Mouse (Mus musculus) right cerebral cortex, postnatal 14 days (tissue): ENCODE results near the gene Slc9c1.
A peak's percentile ranks its signal among the peaks of the same experiment; 100 is the strongest.

Experiments used
- DNase-seq: peaks from one replicate; pipeline ENCODE4 v3.0.0; 2022

The Slc9c1 gene

GRCm38 (mm10) chr16:45629497-45630105, 94.5 kb downstream of the Slc9c1 start:
- DNase-seq, result no peak

GRCm38 (mm10) chr16:45630347-45630960, 95.3 kb downstream of the Slc9c1 start:
- DNase-seq, result peak; percentile 68

- no peak for DNase-seq
Observed at GRCm38 (mm10) chr16:45632420-45632819, 97.3 kb downstream of the Slc9c1 start.

GRCm38 (mm10) chr16:45635826-45636225, 100.7 kb downstream of the Slc9c1 start:
- no peak for DNase-seq

DNA sequence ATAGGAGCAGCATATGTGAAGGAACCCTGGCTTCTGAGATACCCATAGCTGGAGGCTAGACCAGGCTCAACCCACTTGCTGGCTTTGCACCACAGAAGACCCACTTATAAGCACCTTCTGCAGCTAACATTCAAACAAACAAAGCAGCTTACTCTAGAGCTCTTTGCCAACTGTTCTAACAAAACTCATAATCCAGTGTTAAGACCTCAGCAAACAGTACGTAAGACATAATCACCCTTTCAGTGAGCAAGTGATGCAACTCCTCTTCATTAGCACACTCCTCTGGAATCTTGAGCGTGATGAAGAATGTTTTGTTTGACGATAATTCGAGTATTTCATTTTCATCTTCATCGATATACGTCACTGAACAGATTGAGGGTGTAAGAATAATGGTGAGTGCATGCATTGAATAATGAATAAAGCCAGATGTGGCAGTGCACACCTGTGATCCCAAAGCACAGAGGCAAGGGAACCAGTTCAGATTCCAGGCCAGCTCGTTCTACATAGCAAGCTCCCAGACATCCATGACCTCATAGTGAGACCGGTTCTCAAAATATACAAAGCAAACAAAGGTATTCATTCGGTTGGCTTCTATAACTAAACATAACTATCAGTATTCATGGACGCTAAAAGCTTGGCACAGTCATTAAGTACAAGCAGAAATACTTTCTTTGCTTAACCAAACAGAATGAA, 105.1 kb downstream of the Slc9c1 start:
- no peak for DNase-seq

DNA sequence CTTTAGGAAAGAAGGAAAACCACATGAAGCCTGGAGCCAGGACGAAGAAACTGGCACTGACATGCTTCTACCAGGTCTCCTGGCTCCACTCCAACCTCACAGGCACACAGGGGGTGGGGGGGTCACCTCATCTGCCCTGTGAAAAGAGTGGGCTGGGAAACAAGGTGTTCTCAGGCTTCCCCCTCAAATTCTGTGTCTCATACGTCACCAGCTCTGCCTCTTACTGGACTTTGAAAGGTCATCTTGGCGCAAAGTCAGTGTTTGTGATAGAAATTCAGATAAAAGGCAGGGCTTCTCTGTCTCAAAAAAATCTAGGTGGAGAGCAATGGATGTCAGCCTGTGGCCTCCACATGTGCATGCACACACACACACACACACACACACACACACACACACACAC, 106.2 kb downstream of the Slc9c1 start:
- no peak for DNase-seq

- DNase-seq, result no peak
Observed at GRCm38 (mm10) chr16:45643944-45644343, 108.8 kb downstream of the Slc9c1 start.

DNA sequence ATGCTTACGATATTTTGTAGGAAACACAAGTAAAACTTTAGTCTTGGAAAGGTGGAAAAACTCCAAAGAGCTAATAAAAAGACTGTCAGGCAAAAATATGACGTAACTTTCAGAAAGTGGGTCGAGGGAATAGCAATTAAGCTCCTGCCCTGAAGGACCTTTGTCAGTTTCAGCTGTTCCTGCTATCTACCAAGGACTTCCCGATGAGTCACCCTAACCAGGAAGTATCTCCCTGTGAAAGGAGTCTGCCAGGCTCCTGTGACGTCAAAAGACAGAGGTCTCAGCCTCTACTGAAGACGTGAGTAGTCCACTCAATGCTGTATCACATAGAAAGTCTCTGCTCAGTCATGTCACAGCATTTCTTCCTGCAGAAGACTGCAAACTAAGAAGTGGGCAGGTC, 109.3 kb downstream of the Slc9c1 start:
- no peak for DNase-seq

DNA sequence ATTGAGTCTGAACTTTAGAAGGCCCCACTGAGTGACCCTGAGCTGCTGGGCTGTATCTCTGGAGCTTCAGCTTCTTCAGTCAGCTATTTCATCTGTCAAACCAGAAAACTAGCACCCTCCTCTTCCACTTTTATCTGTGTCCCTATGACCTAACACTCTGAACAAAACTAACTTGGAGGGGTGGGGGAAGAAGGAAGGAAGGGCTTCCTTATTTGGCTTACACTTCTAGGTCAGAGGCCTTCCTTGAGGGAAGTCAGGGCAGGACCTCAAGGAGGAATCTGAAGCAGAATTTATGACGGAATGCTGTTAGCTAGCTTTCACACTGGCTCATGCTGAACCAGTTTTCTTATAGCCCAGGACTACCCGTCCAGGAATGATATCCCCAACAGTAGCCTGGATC, 116.4 kb downstream of the Slc9c1 start:
- no peak for DNase-seq

GRCm38 (mm10) chr16:45653009-45653933, 118.2 kb downstream of the Slc9c1 start:
- no peak for DNase-seq

- DNase-seq, result no peak
Observed at GRCm38 (mm10) chr16:45653934-45654332, 118.8 kb downstream of the Slc9c1 start, which contains the start of gene BC016579. Gene BC016579, minus strand, starts transcription at chr16:45654068.

DNA sequence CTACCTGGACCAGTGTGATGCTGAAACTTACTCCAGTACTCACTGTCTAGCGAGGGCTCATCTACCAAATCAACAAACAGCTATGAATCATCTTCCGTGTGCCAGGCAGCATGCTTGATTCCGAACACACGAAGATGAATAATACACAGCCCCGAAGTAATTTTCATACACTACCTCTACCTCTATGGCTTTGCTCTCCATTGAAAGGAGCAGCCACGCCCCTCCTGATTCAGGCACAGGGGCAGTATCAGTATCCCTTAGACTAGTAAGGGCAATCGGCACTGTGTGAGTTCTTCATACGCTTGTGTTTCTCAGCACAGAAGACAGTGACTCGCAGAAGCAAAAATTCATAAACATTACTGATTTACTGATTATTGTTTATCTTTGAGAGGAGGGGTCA, 119.4 kb downstream of the Slc9c1 start:
- no peak for DNase-seq
